Mouse (Mus musculus): ENCODE measurements at regions not wholly inside any gene's neighbourhood (a gene's known extent, or its start where the extent isn't known, plus 50 kb on each side); places are given as distances from the start of the nearest gene placed in this dataset.
"Not testable (repeated sequence)": the region's sequence is repeated elsewhere in the genome, so short reads cannot be mapped to it uniquely, and the experiment has no call there.

- no peak overlapping the region for H3K27ac ChIP-seq
- H3K4me3 ChIP-seq (replicated peaks): no peak overlapping the region
- no peaks in the 10 kb centered on the region for H3K36me3 ChIP-seq
- WGBS: 64% methylated on average over 13 of the region's 13 CpGs
- no peak overlapping the region for H3K4me2 ChIP-seq (replicated peaks)
- H3K4me1 ChIP-seq (replicated peaks): no peaks in the 10 kb centered on the region
- H3K27me3 ChIP-seq: no peaks in the 10 kb centered on the region
- H3K9ac ChIP-seq (replicated peaks): no peak overlapping the region
- no peaks in the 10 kb centered on the region for H3K9me3 ChIP-seq
- peak; percentile 62; the same call in 1 of the 2 replicates for ATAC-seq
Measured at GRCm38 (mm10) chr4:101366905-101367679, 52.0 kb upstream of the Ak4 start.

- Histone ChIP-seq H3K27ac (no peak overlapping the region), H3K4me3 (replicated peaks) (no peak overlapping the region), H3K27me3 (no peaks in the 10 kb centered on the region), H3K4me2 (replicated peaks) (no peak overlapping the region), H3K4me1 (replicated peaks) (no peaks in the 10 kb centered on the region), H3K9ac (replicated peaks) (no peak overlapping the region), H3K9me3 (no peaks in the 10 kb centered on the region), H3K36me3 (no peaks in the 10 kb centered on the region)
- ATAC-seq: no peak
- WGBS: 89% methylated on average over 3 of the region's 3 CpGs
Measured at GRCm38 (mm10) chr4:101365299-101365698, 53.8 kb upstream of the Ak4 start.

GRCm38 (mm10) chr4:101364716-101365115 lies 54.4 kb upstream of the Ak4 start:
- no peak overlapping the region for H3K4me3 ChIP-seq (replicated peaks)

GRCm38 (mm10) chr4:101363231-101363630 lies 55.8 kb upstream of the Ak4 start:
- not testable (repeated sequence) for H3K9me3 ChIP-seq; H3K36me3 ChIP-seq; H3K4me2 ChIP-seq (replicated peaks); H3K27ac ChIP-seq; H3K4me3 ChIP-seq (replicated peaks); H3K27me3 ChIP-seq; H3K4me1 ChIP-seq (replicated peaks); H3K9ac ChIP-seq (replicated peaks); ATAC-seq
- WGBS: 100% methylated on average over 1 of the region's 1 CpGs

More at GRCm38 (mm10) chr4:101364716-101365115, 54.4 kb upstream of the Ak4 start:
- Histone ChIP-seq H3K36me3 (no peaks in the 10 kb centered on the region), H3K9ac (replicated peaks) (no peak overlapping the region), H3K27me3 (no peaks in the 10 kb centered on the region), H3K9me3 (no peaks in the 10 kb centered on the region), H3K27ac (no peak overlapping the region), H3K4me2 (replicated peaks) (no peak overlapping the region), H3K4me1 (replicated peaks) (no peaks in the 10 kb centered on the region)
- WGBS: 90% methylated on average over 2 of the region's 2 CpGs
- no peak for ATAC-seq

- 88% methylated on average over 1 of the region's 1 CpGs for WGBS
- H3K4me2 ChIP-seq (replicated peaks): no peak overlapping the region
- no peak overlapping the region for H3K27ac ChIP-seq
- peaks cover 10% of the 10 kb centered on the region for H3K4me1 ChIP-seq (replicated peaks)
- H3K9me3 ChIP-seq: no peaks in the 10 kb centered on the region
- no peak overlapping the region for H3K9ac ChIP-seq (replicated peaks)
- H3K4me3 ChIP-seq (replicated peaks): no peak overlapping the region
- no peaks in the 10 kb centered on the region for H3K27me3 ChIP-seq
- ATAC-seq: no peak
- H3K36me3 ChIP-seq: no peaks in the 10 kb centered on the region
Measured at GRCm38 (mm10) chr4:101361779-101362178, 57.3 kb upstream of the Ak4 start.

- Histone ChIP-seq H3K4me2 (replicated peaks) (no peak overlapping the region), H3K27ac (no peak overlapping the region), H3K36me3 (no peaks in the 10 kb centered on the region), H3K27me3 (no peaks in the 10 kb centered on the region), H3K4me1 (replicated peaks) (peaks cover 10% of the 10 kb centered on the region), H3K9ac (replicated peaks) (no peak overlapping the region), H3K4me3 (replicated peaks) (no peak overlapping the region), H3K9me3 (no peaks in the 10 kb centered on the region)
- no peak for ATAC-seq
- WGBS: 79% methylated on average over 7 of the region's 7 CpGs
Measured at GRCm38 (mm10) chr4:101360296-101360695, 58.8 kb upstream of the Ak4 start.

- H3K4me3 ChIP-seq (replicated peaks): no peak overlapping the region
- no peak for ATAC-seq
- no peaks in the 10 kb centered on the region for H3K27me3 ChIP-seq
- H3K4me1 ChIP-seq (replicated peaks): peaks cover 18% of the 10 kb centered on the region
- no peak overlapping the region for H3K4me2 ChIP-seq (replicated peaks)
- no peaks in the 10 kb centered on the region for H3K9me3 ChIP-seq
- 89% methylated on average over 5 of the region's 5 CpGs for WGBS
- H3K36me3 ChIP-seq: no peaks in the 10 kb centered on the region
- no peak overlapping the region for H3K27ac ChIP-seq
- no peak overlapping the region for H3K9ac ChIP-seq (replicated peaks)
Measured at GRCm38 (mm10) chr4:101359119-101359518, 60.0 kb upstream of the Ak4 start.

GRCm38 (mm10) chr4:101358525-101358924 lies 60.6 kb upstream of the Ak4 start:
- no peak overlapping the region for H3K4me2 ChIP-seq (replicated peaks)
- WGBS: 96% methylated on average over 3 of the region's 3 CpGs

GRCm38 (mm10) chr4:101357923-101358322 lies 61.2 kb upstream of the Ak4 start:
- Histone ChIP-seq H3K36me3 (no peaks in the 10 kb centered on the region), H3K4me1 (replicated peaks) (peaks cover 28% of the 10 kb centered on the region), H3K9ac (replicated peaks) (peak overlapping the region; percentile 94), H3K9me3 (no peaks in the 10 kb centered on the region), H3K27ac (0 out of 2 replicates have a peak overlapping the region, but pooled peaks have one; percentile 6), H3K4me2 (replicated peaks) (peak overlapping the region; percentile 82), H3K27me3 (no peaks in the 10 kb centered on the region), H3K4me3 (replicated peaks) (peak overlapping the region; percentile 90)
- no peak for ATAC-seq
- 85% methylated on average over 8 of the region's 8 CpGs for whole genome bisulfite sequencing

More at GRCm38 (mm10) chr4:101358525-101358924, 60.6 kb upstream of the Ak4 start:
- peaks cover 24% of the 10 kb centered on the region for H3K4me1 ChIP-seq (replicated peaks)
- no peak overlapping the region for H3K4me3 ChIP-seq (replicated peaks)
- H3K36me3 ChIP-seq: no peaks in the 10 kb centered on the region
- no peaks in the 10 kb centered on the region for H3K27me3 ChIP-seq
- H3K27ac ChIP-seq: no peak overlapping the region
- no peaks in the 10 kb centered on the region for H3K9me3 ChIP-seq
- no peak overlapping the region for H3K9ac ChIP-seq (replicated peaks)
- no peak for ATAC-seq

GRCm38 (mm10) chr4:101356954-101357891 lies 61.9 kb upstream of the Ak4 start:
- ATAC-seq: peak; percentile 18
- H3K36me3 ChIP-seq: no peaks in the 10 kb centered on the region
- 15% methylated on average over 31 of the region's 31 CpGs for WGBS
- no peaks in the 10 kb centered on the region for H3K9me3 ChIP-seq
- peaks cover 34% of the 10 kb centered on the region for H3K4me1 ChIP-seq (replicated peaks)
- H3K27ac ChIP-seq: peak overlapping the region; percentile 97
- no peaks in the 10 kb centered on the region for H3K27me3 ChIP-seq
- peak overlapping the region; percentile 90 for H3K4me3 ChIP-seq (replicated peaks)
- H3K4me2 ChIP-seq (replicated peaks): peak overlapping the region; percentile 82
- H3K9ac ChIP-seq (replicated peaks): peak overlapping the region; percentile 94

GRCm38 (mm10) chr4:101356093-101356953 lies 62.8 kb upstream of the Ak4 start:
- under 1% methylated on average over 105 of the region's 107 CpGs for WGBS
- no peaks in the 10 kb centered on the region for H3K9me3 ChIP-seq

More at GRCm38 (mm10) chr4:101356093-101356953, 62.8 kb upstream of the Ak4 start:
- peak overlapping the region; percentile 90 for H3K4me3 ChIP-seq (replicated peaks)
- peak; percentile 91 for ATAC-seq
- H3K27ac ChIP-seq: peak overlapping the region; percentile 97
- H3K4me2 ChIP-seq (replicated peaks): peak overlapping the region; percentile 82
- H3K4me1 ChIP-seq (replicated peaks): peaks cover 38% of the 10 kb centered on the region
- H3K9ac ChIP-seq (replicated peaks): peak overlapping the region; percentile 94
- H3K36me3 ChIP-seq: no peaks in the 10 kb centered on the region
- no peaks in the 10 kb centered on the region for H3K27me3 ChIP-seq
